Mouse (Mus musculus) embryonic fibroblast, embryonic 13.5 days (primary cell): Measurements from ENCODE around the gene Slc4a5.

Experiments
- CTCF ChIP-seq: IDR thresholded peaks from 2 replicates; pipeline ENCODE4 v1.5.1; 2011; ENCODE audit warnings: mild to moderate bottlenecking, control low read depth, low read length, moderate library complexity, borderline replicate concordance; ENCODE audit not compliant: insufficient read depth
- POLR2A ChIP-seq: IDR thresholded peaks from 2 replicates; pipeline ENCODE4 v1.6.1; 2011; ENCODE audit warnings: low read depth, mild to moderate bottlenecking, control low read depth, low read length, moderate library complexity

- TF ChIP-seq POLR2A: no peak
- no peak for TF ChIP-seq CTCF
These were observed 132.0 kb downstream of the Slc4a5 start for GRCm38 (mm10) chr6:83351490-83352160.
